Mouse (Mus musculus): ENCODE measurements around the gene Usp48. TPM values are rescaled to one million over a fixed set of nuclear protein-coding genes. Genes with fewer than 3 reads are reported as not detected.
A peak's percentile ranks its signal among the peaks of the same experiment; 100 is the strongest.

Usp48 gene
- total RNA-seq, 2 experiments from 2014 or later: 37.9 to 45.7 TPM

DNA sequence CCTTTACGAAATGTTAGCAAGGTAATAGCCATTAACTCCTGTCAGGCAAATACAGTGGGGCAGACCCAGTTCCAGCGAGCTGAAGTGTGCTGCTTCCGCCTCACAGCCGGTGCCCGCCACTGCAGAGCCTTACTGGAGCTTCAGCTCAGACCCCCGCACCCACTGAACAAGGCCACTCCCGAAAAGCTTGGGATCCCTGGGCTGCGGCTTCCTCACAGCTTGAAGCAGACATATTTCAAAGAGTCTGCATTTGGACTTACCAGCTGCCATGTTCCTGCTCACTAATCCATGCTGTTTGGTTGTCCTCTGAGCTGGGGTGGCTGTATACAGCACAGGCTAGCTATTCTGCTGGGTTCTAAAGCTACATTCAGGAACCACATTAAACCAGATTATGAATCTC is 64.1 kb downstream of the Usp48 start:
- intact Hi-C loops (cut with DNase I): no loop called here
- no peak for DNase-seq

DNA sequence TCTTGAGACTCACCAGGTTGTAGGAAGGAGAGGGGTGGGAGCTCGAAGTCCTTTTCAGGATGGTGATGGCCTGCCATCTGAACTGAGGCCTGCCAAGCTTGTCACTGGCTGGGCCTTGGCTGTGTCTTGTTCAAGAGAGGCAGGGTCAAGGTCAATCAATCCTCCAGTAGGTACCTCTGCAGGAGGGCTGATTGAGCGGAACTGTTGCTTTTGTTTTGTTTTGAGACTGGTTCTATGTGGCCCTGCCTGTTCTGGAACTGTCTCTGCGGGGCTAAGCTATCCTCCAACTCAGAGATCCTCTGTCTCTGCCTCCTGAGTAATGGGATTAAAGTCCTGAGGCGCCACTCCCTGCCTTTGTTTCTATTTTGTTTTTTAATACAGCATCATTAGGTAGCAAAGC is 66.0 kb downstream of the Usp48 start:
- no peak for DNase-seq
- intact Hi-C loops (cut with DNase I): no loop called here

DNA sequence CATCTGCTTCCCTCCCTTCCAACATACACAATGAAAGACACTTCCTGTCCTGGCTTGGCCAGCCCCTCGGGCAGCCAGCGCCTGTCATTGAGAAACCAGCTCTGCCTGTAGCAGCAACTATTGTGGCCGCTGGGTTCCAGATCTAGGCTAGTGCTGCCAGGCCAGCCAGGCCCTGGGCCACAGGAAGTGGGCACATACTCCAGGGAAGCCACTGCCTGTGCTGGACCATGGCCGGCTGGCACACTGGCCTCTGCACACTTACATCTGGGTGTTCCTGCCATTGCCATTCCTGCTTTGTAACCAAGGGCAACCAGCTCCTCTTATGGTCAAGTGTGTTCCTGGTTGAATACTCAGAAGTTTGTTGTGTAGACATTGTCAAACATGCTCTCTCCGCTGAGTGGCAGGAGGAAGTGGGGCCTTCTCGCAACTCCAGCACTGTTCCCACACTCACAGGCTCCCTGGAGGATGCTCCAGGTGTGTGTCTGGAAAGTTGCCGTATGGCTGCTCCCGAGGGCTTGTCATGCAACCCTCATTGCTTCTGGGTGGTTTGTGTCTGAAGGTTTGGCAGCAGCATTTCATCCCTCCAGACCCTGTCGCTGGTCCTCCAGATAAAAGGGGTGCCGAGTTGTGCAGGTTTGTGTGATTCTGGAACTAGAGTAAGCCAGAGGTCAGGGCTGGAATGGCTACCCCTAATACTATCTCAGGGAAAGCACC is 67.0 kb downstream of the Usp48 start:
- intact Hi-C loops (cut with DNase I): no loop called here
- DNase-seq: peak; percentile 17 to 43

DNA sequence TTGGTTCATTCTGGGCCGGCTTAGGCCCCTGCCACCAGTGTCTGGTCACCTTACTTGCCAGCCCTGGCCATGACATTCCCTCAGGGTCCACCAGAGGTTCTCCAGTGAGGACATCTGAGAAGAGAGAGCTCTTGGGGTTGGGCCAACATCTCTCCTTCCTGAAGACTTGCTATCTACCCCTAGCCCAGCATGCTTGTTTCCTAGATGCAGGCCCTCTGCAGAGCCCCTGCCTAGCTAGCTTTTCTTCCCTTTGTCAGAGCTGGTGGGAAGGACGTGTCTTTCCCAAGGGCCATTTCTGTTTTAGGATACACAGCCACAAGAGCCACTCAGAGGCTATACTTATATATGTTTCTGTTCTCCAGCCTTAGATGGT is 67.5 kb downstream of the Usp48 start:
- DNase-seq: no peak
- intact Hi-C loops (cut with DNase I): no loop called here

DNA sequence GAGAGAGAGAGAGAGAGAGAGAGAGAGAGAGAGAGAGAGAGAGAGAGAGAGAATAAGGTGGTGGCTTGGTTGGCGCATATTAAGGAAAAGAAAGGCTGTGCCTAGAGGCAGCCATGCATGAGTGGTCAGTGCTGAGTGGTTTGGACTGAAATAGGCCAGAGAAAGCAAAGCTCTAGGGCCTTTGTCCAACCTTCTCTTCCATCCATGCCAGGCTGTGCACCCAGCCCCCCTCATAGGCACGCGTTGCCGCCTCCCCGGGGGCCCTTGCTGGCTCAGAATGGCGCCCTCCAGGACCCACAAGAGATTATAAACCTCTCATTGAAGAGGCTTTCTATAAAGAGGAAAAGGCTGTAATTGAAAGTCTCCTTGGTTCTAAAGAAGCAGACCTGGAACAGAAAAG is 68.0 kb downstream of the Usp48 start:
- intact Hi-C loops (cut with DNase I): no loop called here
- no peak for DNase-seq

DNA sequence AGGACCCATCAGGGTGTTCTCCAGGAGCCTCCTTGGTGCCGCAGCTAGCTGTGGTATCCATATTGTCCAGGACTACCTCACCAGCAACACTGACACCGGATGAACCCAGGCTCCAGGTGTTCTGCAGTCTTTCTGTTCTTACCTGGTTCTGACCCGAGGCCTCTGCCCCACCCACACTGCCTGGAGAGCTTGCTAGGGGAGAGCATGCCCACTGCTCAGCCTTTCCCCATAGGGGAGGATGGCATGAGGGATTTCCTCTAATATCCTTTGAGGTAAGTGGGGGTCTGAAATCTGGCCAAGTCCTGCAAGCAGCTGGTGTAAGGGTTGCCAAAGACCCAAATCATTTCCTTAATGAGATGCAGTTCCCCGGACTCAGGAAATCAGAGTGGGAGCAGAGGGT is 69.9 kb downstream of the Usp48 start:
- intact Hi-C loops (cut with DNase I): no loop called here
- no peak for DNase-seq

DNA sequence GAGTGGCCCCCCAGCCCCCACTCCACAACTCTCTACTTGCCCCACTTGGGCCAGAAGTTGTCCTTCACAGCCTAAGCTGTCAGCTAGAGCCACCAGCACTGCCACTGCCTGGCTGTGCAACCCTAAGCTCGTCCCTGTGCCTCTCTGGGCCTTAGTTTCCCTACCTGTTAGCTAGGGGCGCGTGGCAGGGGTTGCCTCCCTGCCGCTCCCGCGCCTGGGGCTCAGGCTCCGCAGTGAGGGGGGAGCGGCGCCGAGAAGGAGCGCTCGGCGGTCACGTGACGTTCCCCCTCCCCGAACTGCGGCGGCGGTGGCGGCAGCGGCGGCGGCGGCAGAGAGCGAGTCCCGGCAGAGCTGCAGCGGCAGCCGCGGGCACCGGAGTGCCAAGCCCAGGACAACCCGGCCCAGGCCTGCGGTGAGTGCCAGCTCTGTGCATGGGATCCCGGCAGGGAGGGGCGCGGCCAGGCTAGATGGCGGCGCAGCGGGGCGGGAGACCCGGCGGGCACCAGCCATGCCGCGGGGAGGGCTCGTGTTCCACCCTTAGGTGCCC is 71.0 kb downstream of the Usp48 start, which contains the start of gene Rap1gap:
Rap1gap (plus strand) TSS at position 294 of the 547 bp plus-strand sequence.
- peak; percentile 43 to 48 for DNase-seq
- intact Hi-C loops (cut with DNase I): no loop called here

DNA sequence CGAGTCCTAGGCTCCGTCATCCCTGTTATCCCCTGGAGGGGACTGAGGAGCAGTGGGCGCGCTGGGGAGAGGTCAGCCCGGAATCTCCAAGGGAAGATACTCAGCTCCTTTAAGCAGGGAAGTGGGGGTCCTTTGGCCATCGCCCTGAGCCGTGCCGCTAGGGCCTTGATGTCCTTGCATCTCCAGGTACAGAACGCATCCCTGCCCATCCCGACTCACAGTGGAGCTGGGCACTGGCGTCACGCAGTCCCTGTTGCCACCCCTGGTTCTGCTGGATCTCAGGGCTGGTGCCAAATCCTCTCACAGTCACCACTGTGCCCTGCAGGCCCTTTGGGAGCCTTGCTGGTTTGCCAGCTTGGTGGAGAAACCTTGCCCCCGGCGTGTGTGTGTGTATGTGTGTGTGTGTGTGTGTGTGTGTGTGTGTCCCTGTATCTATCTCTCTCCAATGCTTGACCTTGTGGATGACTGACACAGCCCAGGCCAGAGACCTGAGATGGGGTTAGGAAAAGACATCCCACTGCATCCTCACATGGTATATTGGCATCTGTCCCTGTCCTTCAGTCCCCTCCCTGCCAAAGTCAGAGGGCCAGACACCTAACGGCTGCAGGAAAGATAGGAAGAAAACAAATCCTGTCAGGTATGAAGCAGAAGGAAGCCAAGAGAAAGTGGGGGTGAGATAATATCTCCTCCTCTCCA is 71.6 kb downstream of the Usp48 start:
- intact Hi-C loops (cut with DNase I): no loop called here
- DNase-seq: peak; percentile 14 to 20

DNA sequence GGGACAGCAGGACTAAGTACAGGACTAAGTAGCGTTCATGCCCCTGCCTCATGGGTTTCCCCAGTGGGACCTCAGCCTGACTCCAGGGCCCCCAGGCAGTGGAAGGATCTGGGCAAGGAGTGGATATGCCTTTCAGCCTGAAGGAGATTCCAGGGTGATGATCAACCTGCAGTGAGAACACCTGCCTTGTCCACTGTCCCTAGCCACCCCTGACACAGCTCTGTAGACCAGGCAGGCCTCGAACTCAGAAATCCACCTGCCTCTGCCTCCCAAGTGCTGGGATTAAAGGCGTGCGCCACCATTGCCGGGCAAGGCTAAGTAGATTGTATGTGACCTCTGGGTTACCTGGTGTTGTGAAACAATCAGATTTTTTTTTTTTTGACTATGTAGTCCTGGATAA is 72.2 kb downstream of the Usp48 start:
- intact Hi-C loops (cut with DNase I): no loop called here
- no peak for DNase-seq

DNA sequence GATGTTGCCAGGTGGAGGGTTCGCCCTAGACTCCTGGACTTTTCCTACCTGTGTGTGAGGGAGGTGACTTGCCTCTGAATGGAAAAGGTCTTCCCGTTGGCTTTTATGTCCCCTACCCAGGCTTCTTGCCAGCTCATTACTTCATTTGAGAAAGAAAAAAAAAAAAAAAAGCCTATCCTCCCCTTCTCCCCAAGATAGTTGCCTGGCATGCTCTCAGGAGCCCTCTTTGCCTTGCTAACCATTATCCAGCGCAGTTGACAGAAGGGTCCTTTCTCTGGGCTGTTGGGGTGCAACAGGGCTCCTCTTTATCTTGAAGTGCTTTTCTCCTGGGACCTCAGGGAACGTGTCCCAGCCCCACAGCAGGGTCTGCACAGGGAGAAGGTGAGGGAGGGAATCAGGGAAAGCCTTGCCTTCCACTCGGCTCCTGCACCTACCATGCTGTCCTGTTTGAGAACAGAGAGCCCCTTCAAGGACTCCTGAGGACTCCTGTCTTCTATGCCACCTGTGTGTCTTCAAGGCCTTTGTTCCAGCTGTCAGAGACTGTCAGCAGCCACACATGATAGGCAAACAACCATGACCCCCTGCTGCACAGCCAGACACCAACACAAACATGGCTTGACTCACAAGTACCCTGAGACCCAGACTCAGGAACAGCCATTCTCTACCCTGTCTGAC is 72.9 kb downstream of the Usp48 start:
- DNase-seq: no peak
- intact Hi-C loops (cut with DNase I): no loop called here

DNA sequence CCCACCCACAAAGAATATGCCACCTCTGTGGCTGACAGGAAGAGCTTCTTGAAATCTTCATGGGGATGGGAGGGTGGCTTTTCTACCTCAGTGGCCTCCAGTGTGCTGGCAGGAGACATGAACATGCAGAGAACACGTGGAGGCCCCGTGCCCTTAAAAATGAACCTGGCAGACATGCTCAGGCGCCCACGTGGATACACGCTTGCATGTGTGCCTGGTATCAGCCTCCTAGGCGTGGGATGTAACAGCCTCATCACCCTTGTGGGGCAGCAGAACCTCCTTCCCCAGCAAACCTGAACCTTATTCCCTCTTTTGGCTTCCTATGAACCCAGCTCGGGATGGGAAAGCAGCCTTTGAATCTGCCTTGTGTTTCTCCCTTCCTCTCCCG is 73.4 kb downstream of the Usp48 start:
- DNase-seq: no peak
- intact Hi-C loops (cut with DNase I): no loop called here

DNA sequence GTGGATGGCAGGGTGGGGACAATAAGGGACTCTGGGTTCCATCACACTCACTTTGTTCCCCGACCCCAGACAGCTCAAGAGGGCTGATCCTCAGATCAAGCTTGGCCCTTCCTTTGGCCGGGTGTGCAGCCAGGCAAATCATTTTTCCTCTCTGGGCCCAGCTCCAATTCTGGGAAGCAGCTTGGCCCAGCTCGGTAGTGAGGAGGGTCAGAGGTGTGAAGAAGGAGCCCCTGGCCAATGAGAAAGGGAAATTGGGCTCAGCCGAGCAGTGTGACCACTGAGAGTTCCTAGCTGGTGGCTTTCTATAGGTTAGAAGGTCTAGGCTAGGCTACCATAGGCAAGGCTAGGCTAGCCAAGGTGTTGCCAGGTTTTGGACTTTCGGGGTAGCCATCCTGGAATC is 74.2 kb downstream of the Usp48 start:
- intact Hi-C loops (cut with DNase I): no loop called here
- peak; percentile 45 to 49 for DNase-seq

DNA sequence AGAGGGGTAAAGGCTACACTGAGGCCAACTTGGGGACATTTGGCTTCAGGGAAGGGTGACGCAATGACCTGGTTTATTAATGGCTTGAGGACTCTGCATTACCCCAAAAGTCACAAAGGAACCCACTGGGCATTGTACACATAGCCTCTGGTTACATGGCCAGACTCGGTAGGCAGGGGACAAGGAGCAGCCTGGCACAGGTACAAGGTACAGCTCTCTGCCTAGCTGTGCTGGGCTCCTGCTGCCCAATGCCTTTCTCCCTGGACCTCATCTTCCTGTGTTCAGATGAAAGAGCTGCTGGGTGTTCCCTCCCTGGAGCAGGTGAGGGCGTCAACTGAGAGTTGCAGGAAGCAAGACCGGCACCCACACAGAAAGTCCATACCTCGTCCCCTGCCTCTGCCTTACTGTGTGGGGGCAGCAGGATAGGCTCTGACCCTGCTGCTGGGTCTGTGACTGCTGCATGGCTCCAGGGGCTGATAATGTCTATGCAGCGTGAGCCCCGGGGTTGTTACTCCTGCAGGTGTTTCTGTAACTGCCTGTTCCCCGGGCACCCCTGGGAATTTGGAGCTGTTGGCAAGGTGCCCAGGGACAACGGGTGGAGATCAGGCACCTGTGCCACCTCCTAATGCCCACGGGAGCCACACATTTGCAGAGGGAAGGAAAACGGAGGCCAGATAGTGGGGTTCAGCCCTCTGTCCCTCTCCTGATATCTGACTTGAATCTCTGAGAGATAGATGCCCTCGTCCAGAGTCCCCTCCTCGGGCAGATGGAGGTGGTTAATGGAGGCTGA is 78.4 kb downstream of the Usp48 start:
- intact Hi-C loops (cut with DNase I): no loop called here
- no peak for DNase-seq

DNA sequence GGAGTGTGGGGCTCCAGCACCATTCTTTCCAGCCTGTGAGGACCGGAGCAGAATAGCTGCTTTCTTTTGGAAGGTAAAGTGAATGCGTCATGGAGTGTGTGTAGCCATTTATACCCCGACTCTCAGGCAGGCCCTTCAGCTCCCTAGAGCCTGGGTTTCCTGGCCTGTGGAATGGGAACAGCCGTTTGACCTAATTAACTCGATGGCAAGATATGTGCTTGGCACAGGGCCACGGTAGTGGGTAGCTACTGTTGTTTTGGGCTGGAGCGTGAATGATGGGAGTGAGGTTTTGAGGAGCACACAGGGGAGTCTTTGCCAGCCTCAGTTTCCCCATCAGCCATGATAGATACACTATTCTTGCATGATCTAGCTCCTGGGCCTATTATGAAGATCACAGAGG is 82.0 kb downstream of the Usp48 start:
- DNase-seq: no peak
- intact Hi-C loops (cut with DNase I): no loop called here

DNA sequence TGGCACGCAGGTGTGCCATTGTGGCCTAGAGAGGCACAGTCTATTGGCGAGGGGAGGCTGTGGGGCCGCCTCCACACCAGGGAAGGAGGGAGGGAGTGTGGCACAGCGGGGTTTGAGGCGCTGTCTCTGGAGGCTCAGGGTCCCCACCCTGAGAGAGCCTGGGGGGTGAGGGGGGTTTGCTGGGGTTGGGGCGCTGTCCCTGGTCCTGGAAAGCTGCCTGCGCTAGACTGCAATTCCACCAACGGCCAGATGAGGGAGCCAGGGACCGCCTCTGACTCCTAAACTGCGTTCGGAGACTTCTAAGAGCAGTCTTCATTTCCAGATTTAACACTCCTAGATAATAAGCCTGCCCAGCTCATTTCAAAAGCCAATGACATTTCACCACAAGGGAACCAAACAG is 82.5 kb downstream of the Usp48 start:
- intact Hi-C loops (cut with DNase I): loop anchor here (1.0 kb wide), 1 partner anchor 46 kb away; no protein-coding TSS in a partner anchor
- DNase-seq: peak; percentile 84 to 89

DNA sequence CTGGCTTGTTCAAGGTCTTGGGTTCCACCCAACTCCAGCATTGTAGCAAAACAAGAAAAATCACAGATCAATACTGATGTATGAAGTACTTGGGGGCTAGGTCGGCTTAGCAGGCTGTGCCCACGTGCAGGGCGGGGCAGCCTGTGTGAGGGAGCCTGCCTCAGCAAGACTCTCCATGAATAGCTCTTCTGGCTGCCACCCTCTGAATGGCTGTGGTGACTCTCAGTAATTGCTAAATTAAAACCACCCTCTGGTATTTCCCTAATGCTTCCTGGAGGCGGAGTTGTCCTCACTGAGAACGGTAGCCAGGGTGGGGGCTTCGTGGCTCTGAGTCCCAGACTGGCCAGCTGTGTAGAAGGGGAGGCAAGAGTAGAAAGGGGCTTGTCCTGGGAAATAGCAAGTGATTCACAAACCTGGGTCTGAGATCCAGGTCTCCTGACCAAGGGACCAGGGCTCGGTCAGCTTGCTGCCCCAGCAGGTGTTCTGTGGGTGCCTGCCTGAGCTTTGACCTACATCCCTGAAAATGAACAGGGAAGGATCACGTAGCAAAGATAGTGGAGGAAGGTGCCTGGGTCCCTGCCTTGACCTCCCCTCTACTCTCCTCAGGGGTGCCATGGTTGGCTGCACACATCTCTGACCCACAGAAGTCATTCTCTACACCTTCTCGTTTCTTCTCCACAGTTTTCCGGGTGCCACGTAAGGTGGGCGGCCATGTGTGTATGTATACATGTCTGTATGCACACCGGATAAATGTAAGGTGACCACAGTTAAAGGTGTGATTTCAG is 83.3 kb downstream of the Usp48 start:
- intact Hi-C loops (cut with DNase I): loop anchor here (1.0 kb wide), 1 partner anchor 45 kb away; no protein-coding TSS in a partner anchor
- no peak for DNase-seq

DNA sequence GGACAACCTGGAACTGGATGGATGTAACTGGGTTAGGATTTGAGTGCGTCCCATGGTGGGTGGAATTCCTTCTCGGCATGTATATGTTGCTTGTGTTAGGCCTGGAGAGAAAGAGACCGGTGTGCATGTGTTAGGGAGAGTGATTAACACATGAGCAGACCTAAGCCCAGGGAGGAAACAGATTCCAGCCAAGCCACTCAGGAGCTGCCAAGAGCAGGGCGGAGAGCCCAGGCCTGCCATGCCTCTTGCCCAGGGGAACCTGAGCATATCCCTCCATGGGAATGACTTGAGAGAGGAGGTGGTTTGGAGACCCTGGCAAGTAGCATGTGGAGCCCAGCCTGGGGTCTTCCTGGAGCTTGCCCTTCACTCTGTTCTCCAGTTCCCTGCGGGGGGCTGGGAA is 84.4 kb downstream of the Usp48 start:
- intact Hi-C loops (cut with DNase I): no loop called here
- DNase-seq: peak; percentile 45

DNA sequence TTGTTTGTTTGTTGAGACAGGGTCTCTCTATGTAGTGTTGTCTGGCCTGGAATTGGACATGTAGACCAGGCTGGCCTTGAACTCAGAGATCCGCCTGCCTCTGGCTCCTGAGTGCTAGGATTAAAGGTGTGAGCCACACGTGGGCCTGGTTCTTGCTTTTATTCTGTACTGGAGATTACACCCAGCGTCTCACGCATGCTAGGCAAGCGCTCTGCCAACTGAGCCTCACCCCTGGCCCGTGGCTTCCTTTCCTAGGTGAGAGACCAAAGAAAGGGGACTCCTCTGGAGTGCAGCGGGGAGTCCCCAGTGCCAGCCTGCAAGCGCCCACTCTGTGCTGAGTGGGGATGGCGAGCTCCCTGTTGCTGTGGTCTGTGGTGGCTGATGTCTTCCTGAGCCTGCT is 85.0 kb downstream of the Usp48 start:
- intact Hi-C loops (cut with DNase I): no loop called here
- no peak for DNase-seq

DNA sequence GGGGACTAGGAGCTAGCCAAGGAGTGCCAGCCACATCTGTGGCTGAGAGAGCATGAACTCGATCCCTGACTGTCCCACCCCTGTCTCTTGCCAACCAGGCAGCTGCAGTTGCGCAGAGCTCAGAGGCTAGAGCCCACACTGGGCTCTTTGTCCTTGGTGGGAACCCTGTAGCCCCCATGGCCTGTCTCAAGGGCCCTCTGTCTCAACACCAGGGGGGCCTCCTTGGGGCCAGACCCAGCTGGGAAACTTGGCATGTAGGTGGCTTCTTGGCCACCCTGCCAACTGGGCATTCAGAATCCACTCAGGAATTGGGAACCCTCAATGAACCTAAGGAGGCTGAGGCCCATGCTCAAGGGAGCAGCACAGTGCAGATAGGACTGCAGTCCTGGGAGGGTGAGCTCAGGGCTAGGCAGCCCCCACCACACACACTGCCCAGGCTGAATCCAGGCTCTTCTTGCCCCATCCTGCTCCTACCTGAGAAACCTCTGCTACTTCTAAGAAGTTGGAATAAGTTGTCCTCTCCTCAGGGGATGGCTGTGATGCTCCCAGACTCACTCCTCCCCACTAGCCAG is 86.5 kb downstream of the Usp48 start:
- intact Hi-C loops (cut with DNase I): loop anchor here (5.0 kb wide), 1 partner anchor 157 kb away; no protein-coding TSS in a partner anchor

More for the DNA sequence above, 86.5 kb downstream of the Usp48 start:
- no peak for DNase-seq

Measured in heart, postnatal 10 days (tissue).